Mouse (Mus musculus): ENCODE results near the gene Plxnb1.

Plxnb1 gene

DNA sequence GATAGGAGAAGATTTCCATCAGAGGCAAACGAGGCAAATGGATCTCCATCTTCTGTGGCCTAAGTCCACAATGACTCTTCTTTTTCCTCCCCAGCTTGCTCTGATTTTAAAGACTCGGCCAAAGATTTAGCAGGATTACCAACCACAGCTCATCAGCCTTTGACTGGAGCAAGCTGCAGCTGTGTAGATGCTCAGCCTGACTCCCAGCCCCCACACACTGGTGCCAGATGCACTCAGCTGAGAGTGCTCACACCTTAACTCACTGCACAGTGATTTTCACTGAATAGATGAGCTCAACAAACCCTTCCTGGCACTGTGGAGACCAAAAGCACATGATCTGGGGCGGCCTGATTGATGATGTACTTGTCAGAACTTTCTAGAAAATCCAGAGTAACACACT lies 66.8 kb downstream of the Plxnb1 start, which contains the start of gene Fbxw21:
Gene Fbxw21 (minus strand): TSS at position 101 of the 400 bp plus-strand sequence.
- no peak for DNase-seq (ENCODE audit: low spot score)

DNA sequence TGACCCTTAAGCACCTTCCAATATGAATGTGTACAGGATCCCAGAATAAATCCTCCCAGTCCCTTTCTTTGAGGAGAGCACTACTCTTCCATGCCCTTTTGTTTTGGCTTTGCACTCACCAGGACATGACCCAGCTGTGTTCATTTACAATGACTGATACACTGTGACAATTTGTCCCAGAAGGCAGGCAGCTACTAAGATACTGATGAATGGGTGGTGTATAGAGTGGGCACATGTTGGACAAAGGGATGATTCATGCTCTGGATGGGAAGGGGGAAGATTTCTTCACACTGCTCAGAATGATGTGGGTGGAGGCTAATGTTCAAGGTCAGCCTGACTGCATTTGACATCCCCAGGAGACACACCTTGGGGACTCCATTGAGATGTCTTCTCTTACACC lies 72.1 kb downstream of the Plxnb1 start:
- DNase-seq (ENCODE audit: low spot score): no peak

Measured in c-Kit-positive CD71-positive TER-119-positive erythroid progenitor cells, embryonic 14.5 days (primary cell).